Mouse (Mus musculus) heart, postnatal 0 days (tissue): Measurements from ENCODE around the gene Ddx6. TPM values are rescaled to one million over a fixed set of nuclear protein-coding genes. Genes with fewer than 3 reads are reported as not detected.

Experiments
- ATAC-seq: fragments of 200-750 bp; cut with Nextera tagmentation; 2 replicates; pipeline ENCODE4 v1.8.0; 2017; ENCODE audit warnings: low read depth, moderate number of reproducible peaks, moderate library complexity; ENCODE audit not compliant: insufficient read depth
- DNase-seq: peaks from one replicate; pipeline ENCODE4 v3.0.0-alpha.2; 2016; ENCODE audit warnings: low spot score
- H3K27ac ChIP-seq: fragments of 300-500 bp; sonication (generic); 2 replicates; pipeline ENCODE4 v1.5.1; 2014; ENCODE audit warnings: low read depth, mild to moderate bottlenecking
- H3K27me3 ChIP-seq: fragments of 300-500 bp; sonication (generic); 2 replicates; pipeline ENCODE4 v1.6.1; 2014; ENCODE audit warnings: low read length, mixed read lengths; ENCODE audit not compliant: control insufficient read depth, insufficient read depth
- H3K36me3 ChIP-seq: fragments of 300-500 bp; sonication (generic); replicated peaks from 2 replicates; pipeline ENCODE4 v1.6.1; 2014; ENCODE audit warnings: low read length, mixed read lengths; ENCODE audit not compliant: control insufficient read depth, insufficient read depth
- H3K4me1 ChIP-seq: fragments of 300-500 bp; sonication (generic); 2 replicates; pipeline ENCODE4 v1.6.1; 2014; ENCODE audit warnings: antibody characterized with exemption; ENCODE audit not compliant: control insufficient read depth, insufficient read depth
- H3K4me2 ChIP-seq: fragments of 300-500 bp; sonication (generic); 2 replicates; pipeline ENCODE4 v1.6.1; 2014; ENCODE audit warnings: low read depth, mild to moderate bottlenecking, low read length, moderate library complexity
- H3K4me3 ChIP-seq: fragments of 300-500 bp; sonication (generic); 2 replicates; pipeline ENCODE4 v1.5.1; 2014; ENCODE audit warnings: low read depth, low read length
- H3K9ac ChIP-seq: fragments of 300-500 bp; sonication (generic); replicated peaks from 2 replicates; pipeline ENCODE4 v1.6.1; 2014; ENCODE audit warnings: low read depth, low read length, mixed read lengths
- H3K9me3 ChIP-seq: fragments of 300-500 bp; sonication (generic); replicated peaks from 2 replicates; pipeline ENCODE4 v1.6.1; 2016; ENCODE audit warnings: low read length; ENCODE audit not compliant: control insufficient read depth
- CTCF ChIP-seq: IDR thresholded peaks from 2 replicates; pipeline ENCODE4 v1.5.1; 2016; ENCODE audit warnings: antibody characterized with exemption, control low read depth, low read depth
- EP300 ChIP-seq: IDR thresholded peaks from 2 replicates; pipeline ENCODE4 v1.6.1; 2016; ENCODE audit warnings: antibody characterized with exemption, low read depth
- WGBS: fragments of 180-500 bp; shearing (Covaris S2); extraction: QIAGEN DNeasy Blood & Tissue Kit; methylation state at CpG from one replicate; pipeline ENCODE4 v1.1.7; 2014; 5-methylcytosine and 5-hydroxymethylcytosine counted together
- polyA plus RNA-seq: library from polyadenylated mRNA; unstranded; fragments of >200 nt; fragmentation: Nextera tagmentation; extraction: Ambion mirVana; gene quantifications from 2 replicates; pipeline ENCODE4 v1.2.1, GENCODE M21; 2015
- total RNA-seq: library from RNA; depleted of rRNA; stranded (reverse); fragments of >200 nt; gene quantifications from 2 replicates; pipeline ENCODE4 v1.2.3, GENCODE M21; 2014; ENCODE audit warnings: low replicate concordance; rRNA removed

Gene Ddx6
- total and polyA plus RNA-seq, 2 experiments from 2014 or later, result 11.0 to 33.9 TPM

- TF ChIP-seq EP300 (no peak; the same call in 1 of the 2 replicates), CTCF (peak; percentile 93)
- Histone ChIP-seq H3K36me3 (peaks cover 41% of the 10 kb centered on the region), H3K9ac (no peak overlapping the region), H3K27me3 (no peaks in the 10 kb centered on the region), H3K9me3 (no peaks in the 10 kb centered on the region), H3K4me1 (no peaks in the 10 kb centered on the region), H3K4me2 (no peak overlapping the region), H3K27ac (peak overlapping the region; percentile 34; the same call in 1 of the 2 replicates), H3K4me3 (no peak overlapping the region)
- ATAC-seq (peak; percentile 37), DNase-seq (peak; percentile 47)
- WGBS, result 35% methylated on average over 14 of the region's 14 CpGs
Observed at GRCm38 (mm10) chr9:44685346-44686330, 80.9 kb downstream of the Ddx6 start.

- WGBS, result 80% methylated on average over 5 of the region's 5 CpGs
- H3K9me3 ChIP-seq, result no peaks in the 10 kb centered on the region
- no peak overlapping the region for H3K27ac ChIP-seq
- DNase-seq (no peak), ATAC-seq (no peak)
- no peaks in the 10 kb centered on the region for H3K27me3 ChIP-seq
- TF ChIP-seq EP300 (no peak), CTCF (no peak)
- H3K9ac ChIP-seq, result no peak overlapping the region
- H3K36me3 ChIP-seq, result peaks cover 47% of the 10 kb centered on the region
- H3K4me2 ChIP-seq, result no peak overlapping the region
- 0 out of 2 replicates have a peak, but pooled peaks cover 10% of the 10 kb centered on the region for H3K4me1 ChIP-seq
- H3K4me3 ChIP-seq, result no peak overlapping the region
Observed at GRCm38 (mm10) chr9:44686638-44687037, 81.9 kb downstream of the Ddx6 start.

GRCm38 (mm10) chr9:44688013-44688412, 83.3 kb downstream of the Ddx6 start:
- TF ChIP-seq EP300 (no peak), CTCF (no peak)
- no peak overlapping the region for H3K4me3 ChIP-seq
- H3K27ac ChIP-seq, result no peak overlapping the region
- peaks cover 50% of the 10 kb centered on the region for H3K36me3 ChIP-seq
- no peak overlapping the region for H3K4me2 ChIP-seq
- ATAC-seq, result no peak
- 69% methylated on average over 9 of the region's 9 CpGs for WGBS
- peaks cover 19% of the 10 kb centered on the region for H3K4me1 ChIP-seq
- no peaks in the 10 kb centered on the region for H3K9me3 ChIP-seq
- H3K27me3 ChIP-seq, result no peaks in the 10 kb centered on the region
- no peak for DNase-seq
- H3K9ac ChIP-seq, result no peak overlapping the region

Other genes starting within 250 kb of the Ddx6 start
- 25.0 and 27.8 TPM in 2 replicates for gene Vps11, start 243.2 kb upstream of the Ddx6 start, total RNA-seq
- 17.7 TPM in 2 replicates for gene Vps11, start 243.2 kb upstream of the Ddx6 start, polyA plus RNA-seq
- gene Hyou1, start 225.4 kb upstream of the Ddx6 start, total RNA-seq, result 35.5 and 37.8 TPM in 2 replicates
- gene Hyou1, start 225.4 kb upstream of the Ddx6 start, polyA plus RNA-seq, result 5.4 and 5.9 TPM in 2 replicates
- gene Slc37a4, start 208.0 kb upstream of the Ddx6 start, total RNA-seq, result 83.8 and 97.2 TPM in 2 replicates
- gene Slc37a4, start 208.0 kb upstream of the Ddx6 start, polyA plus RNA-seq, result 32.2 and 35.1 TPM in 2 replicates
- 302 and 464 TPM in 2 replicates for gene Rps25, start 197.8 kb upstream of the Ddx6 start, total RNA-seq
- gene Rps25, start 197.8 kb upstream of the Ddx6 start, polyA plus RNA-seq, result 1,421 and 1,578 TPM in 2 replicates
- gene Trappc4, start 197.3 kb upstream of the Ddx6 start, total RNA-seq, result 30.8 and 58.4 TPM in 2 replicates
- gene Trappc4, start 197.3 kb upstream of the Ddx6 start, polyA plus RNA-seq, result 72.5 and 79.0 TPM in 2 replicates
- 13.7 and 45.1 TPM in 2 replicates for gene Ccdc84, start 186.3 kb upstream of the Ddx6 start, total RNA-seq
- 17.2 and 17.7 TPM in 2 replicates for gene Ccdc84, start 186.3 kb upstream of the Ddx6 start, polyA plus RNA-seq
- gene Foxr1, start 163.8 kb upstream of the Ddx6 start, total RNA-seq, result not detected in 2 replicates
- gene Foxr1, start 163.8 kb upstream of the Ddx6 start, polyA plus RNA-seq, result not detected in 2 replicates
- gene Upk2, start 149.9 kb upstream of the Ddx6 start, total RNA-seq, result 18.0 TPM in 1 of 2 replicates, not detected in the other
- gene Upk2, start 149.9 kb upstream of the Ddx6 start, polyA plus RNA-seq, result not detected in 2 replicates
- 12.4 and 33.9 TPM in 2 replicates for gene Bcl9l, start 122.1 kb upstream of the Ddx6 start, total RNA-seq
- 4.4 and 5.2 TPM in 2 replicates for gene Bcl9l, start 122.1 kb upstream of the Ddx6 start, polyA plus RNA-seq
- gene Cxcr5, start 43.0 kb upstream of the Ddx6 start, total RNA-seq, result not detected in 2 replicates
- gene Cxcr5, start 43.0 kb upstream of the Ddx6 start, polyA plus RNA-seq, result not detected in 2 replicates
- not detected in 2 replicates for gene Treh, start 68.3 kb downstream of the Ddx6 start, total RNA-seq
- gene Treh, start 68.3 kb downstream of the Ddx6 start, polyA plus RNA-seq, result not detected in 2 replicates
- 96.0 and 138 TPM in 2 replicates for gene Phldb1, start 130.3 kb downstream of the Ddx6 start, total RNA-seq
- gene Phldb1, start 130.3 kb downstream of the Ddx6 start, polyA plus RNA-seq, result 25.8 and 28.0 TPM in 2 replicates
- gene Arcn1, start 163.0 kb downstream of the Ddx6 start, total RNA-seq, result 71.6 and 80.1 TPM in 2 replicates
- 69.5 and 78.3 TPM in 2 replicates for gene Arcn1, start 163.0 kb downstream of the Ddx6 start, polyA plus RNA-seq
- gene Ift46, start 163.0 kb downstream of the Ddx6 start, total RNA-seq, result 10.0 and 41.0 TPM in 2 replicates
- gene Ift46, start 163.0 kb downstream of the Ddx6 start, polyA plus RNA-seq, result 49.5 and 60.6 TPM in 2 replicates
- gene Tmem25, start 194.4 kb downstream of the Ddx6 start, total RNA-seq, result 2.4 and 5.2 TPM in 2 replicates
- 3.2 and 3.4 TPM in 2 replicates for gene Tmem25, start 194.4 kb downstream of the Ddx6 start, polyA plus RNA-seq
- 0.31 TPM in 1 of 2 replicates, not detected in the other for gene Ttc36, start 198.2 kb downstream of the Ddx6 start, total RNA-seq
- 0.72 TPM in 1 of 2 replicates, not detected in the other for gene Ttc36, start 198.2 kb downstream of the Ddx6 start, polyA plus RNA-seq